Mouse (Mus musculus) spleen, adult 2 months (tissue): ENCODE results near the gene Olfr703.

ENCODE experiments used
- CTCF ChIP-seq: fragments of 200-500 bp; IDR thresholded peaks from 2 replicates; pipeline ENCODE4 v1.5.1; 2011; ENCODE audit warnings: mild to moderate bottlenecking, inconsistent platforms; ENCODE audit not compliant: insufficient read depth, insufficient read length, insufficient replicate concordance; ENCODE audit errors: extremely low read depth
- POLR2A ChIP-seq: fragments of 200-500 bp; IDR thresholded peaks from 2 replicates; pipeline ENCODE4 v1.6.1; 2011; ENCODE audit warnings: low read depth, low read length, inconsistent platforms

DNA sequence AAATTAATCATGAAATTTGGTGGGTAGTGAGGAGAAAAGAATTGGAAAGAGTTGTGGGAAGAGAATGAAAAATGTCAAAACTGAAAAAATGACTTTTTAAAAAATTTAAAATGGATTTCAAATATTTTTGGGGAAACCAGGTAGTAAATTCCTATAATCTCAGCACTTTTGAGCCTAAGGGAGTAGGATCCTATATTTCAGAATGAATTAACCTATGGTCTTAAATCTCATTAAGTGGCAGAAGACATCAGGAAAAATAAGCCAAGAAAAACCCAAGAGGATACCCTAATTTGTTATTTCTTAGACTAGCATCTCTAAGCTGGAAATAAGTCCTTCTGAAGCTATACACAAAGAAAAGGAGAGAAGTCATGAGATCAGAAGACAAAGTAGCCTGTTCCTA is 19.7 kb downstream of the Olfr703 start, which contains the start of gene Olfr704:
- TF ChIP-seq CTCF: no peak
- TF ChIP-seq POLR2A: no peak
